Mouse (Mus musculus): ENCODE results near the gene Slc6a5. TPM values are rescaled to one million over a fixed set of nuclear protein-coding genes. Genes with fewer than 3 reads are reported as not detected.

Slc6a5 gene
- not detected in 2 replicates for polyA plus RNA-seq (2012; ENCODE audit: insufficient read depth, insufficient read length, missing spikeins)

DNA sequence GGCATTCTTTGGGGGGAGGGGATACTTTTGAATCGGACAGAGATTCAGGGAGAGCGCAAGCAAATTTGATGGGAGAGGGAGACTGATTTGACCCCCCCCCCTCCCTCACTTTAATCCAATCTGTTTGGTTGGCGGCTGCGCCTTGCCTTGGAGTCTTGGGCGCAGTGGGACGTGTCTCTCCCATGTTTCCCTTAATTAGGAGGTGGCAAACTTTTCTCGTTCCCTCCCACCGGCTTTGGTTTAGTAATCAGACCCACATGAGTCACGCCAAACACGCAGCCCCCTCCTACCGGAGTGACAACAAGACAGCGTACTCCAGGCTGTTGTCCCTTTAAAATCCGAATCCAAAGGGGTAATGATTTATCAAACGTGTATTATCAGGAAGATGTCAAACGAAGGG is at the start of gene Slc6a5:
TSS of gene Slc6a5 (plus strand) at position 297 of the 400 bp plus-strand sequence.
- H3K4me3 ChIP-seq (ENCODE audit: insufficient read depth, low read depth, low read length), result no peak within 1 kb of the TSS
- no peaks in the 10 kb centered on the region for H3K4me1 ChIP-seq (ENCODE audit: control insufficient read depth, insufficient read depth, insufficient read length, low read length)

DNA sequence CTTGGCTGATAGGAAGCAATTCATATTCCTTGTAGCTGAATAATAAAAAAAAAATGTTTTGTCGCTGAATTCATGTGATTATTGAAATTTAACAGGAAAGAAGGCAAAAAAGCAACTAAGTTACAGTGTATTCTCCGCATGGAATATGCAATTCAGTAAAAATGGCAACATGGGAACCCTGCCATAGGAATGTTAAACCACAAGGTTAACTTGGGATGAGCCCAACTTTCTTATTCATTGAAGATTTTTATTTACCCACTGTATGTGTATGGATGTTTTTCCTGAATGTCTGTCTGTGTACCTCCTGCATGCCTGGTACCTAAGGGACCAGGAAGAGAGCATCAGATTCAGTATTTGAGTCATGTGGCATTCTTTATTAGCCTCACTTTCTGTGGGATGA is 48.8 kb upstream of the Slc6a5 start:
- Histone ChIP-seq H3K27ac (replicated peaks; ENCODE audit: low read depth, low read length) (no peak overlapping the region), H3K4me3 (ENCODE audit: insufficient read depth, low read depth, low read length) (no peak overlapping the region), H3K4me1 (ENCODE audit: control insufficient read depth, insufficient read depth, insufficient read length, low read length) (no peaks in the 10 kb centered on the region)

More for the DNA sequence above, at the start of gene Slc6a5:
- no peak within 1 kb of the TSS for H3K27ac ChIP-seq (replicated peaks; ENCODE audit: low read depth, low read length)

DNA sequence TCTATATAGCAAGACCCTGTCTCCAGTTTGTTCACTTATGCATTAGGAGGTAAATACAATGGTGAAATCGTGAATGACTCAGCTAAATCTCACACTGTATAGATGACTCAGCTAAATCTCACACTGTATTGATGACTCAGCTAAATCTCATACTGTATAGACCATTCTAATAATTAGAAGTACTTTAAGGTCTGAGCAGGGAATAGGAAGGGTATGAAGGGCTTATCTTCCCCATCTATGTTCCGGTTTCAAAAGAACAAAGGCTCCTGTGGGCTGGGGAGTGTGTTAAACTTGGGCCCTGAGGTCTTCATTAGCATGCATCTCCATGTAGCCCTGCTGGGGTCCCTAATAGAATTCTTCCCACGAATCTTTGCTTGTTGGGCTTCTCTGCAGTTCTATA is 46.2 kb upstream of the Slc6a5 start:
- Histone ChIP-seq H3K4me3 (ENCODE audit: insufficient read depth, low read depth, low read length) (no peak overlapping the region), H3K4me1 (ENCODE audit: control insufficient read depth, insufficient read depth, insufficient read length, low read length) (no peaks in the 10 kb centered on the region), H3K27ac (replicated peaks; ENCODE audit: low read depth, low read length) (no peak overlapping the region)

- no peak overlapping the region for H3K4me3 ChIP-seq (ENCODE audit: insufficient read depth, low read depth, low read length)
- H3K4me1 ChIP-seq (ENCODE audit: control insufficient read depth, insufficient read depth, insufficient read length, low read length), result no peaks in the 10 kb centered on the region
- H3K27ac ChIP-seq (replicated peaks; ENCODE audit: low read depth, low read length), result no peak overlapping the region
Measured at GRCm38 (mm10) chr7:49869656-49870055, 40.3 kb upstream of the Slc6a5 start.

- Histone ChIP-seq H3K27ac (replicated peaks; ENCODE audit: low read depth, low read length) (no peak overlapping the region), H3K4me1 (ENCODE audit: control insufficient read depth, insufficient read depth, insufficient read length, low read length) (no peaks in the 10 kb centered on the region), H3K4me3 (ENCODE audit: insufficient read depth, low read depth, low read length) (no peak overlapping the region)
Measured at GRCm38 (mm10) chr7:49870276-49870675, 39.7 kb upstream of the Slc6a5 start.

DNA sequence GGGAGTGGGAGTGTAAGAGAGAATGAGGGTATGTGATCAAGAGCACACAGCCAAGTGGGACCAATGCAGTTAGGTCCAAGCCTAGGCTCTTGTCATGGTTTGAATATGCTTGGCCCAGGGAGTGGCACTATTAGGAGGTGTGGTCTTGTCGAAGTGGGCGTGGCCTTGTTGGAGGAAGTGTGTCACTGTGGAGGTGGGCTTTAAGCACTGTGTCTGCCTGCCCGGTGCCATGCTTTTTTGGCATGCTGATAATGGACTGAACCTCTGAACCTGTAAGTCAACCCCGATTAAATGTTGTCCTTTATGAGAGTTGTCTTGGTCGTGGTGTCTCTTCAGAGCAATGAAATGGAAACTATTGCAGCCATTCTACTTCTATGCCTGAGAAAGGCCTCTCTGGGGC is 32.6 kb upstream of the Slc6a5 start:
- no peaks in the 10 kb centered on the region for H3K4me1 ChIP-seq (ENCODE audit: control insufficient read depth, insufficient read depth, insufficient read length, low read length)
- no peak overlapping the region for H3K4me3 ChIP-seq (ENCODE audit: insufficient read depth, low read depth, low read length)

DNA sequence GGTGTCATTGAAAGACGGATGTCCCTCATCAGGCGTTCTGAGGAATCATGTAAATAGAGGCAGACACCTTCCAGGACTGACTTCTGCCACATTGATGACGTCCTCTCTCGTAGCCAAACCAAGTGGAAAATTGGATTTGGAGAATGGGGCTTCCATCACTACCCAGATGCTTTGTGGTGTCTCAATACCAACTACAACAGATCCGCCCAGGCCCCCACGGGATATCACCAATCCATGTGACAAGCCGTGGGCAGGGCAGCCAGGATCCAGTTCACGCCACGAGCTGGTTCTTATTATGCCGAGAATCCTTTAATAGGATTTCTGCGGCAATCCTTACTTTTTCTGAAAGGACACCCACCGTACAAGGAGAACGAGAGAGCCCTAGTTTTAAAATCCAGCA is 30.9 kb upstream of the Slc6a5 start:
- Histone ChIP-seq H3K27ac (replicated peaks; ENCODE audit: low read depth, low read length) (no peak overlapping the region), H3K4me1 (ENCODE audit: control insufficient read depth, insufficient read depth, insufficient read length, low read length) (no peaks in the 10 kb centered on the region), H3K4me3 (ENCODE audit: insufficient read depth, low read depth, low read length) (no peak overlapping the region)

More for the DNA sequence above, 32.6 kb upstream of the Slc6a5 start:
- no peak overlapping the region for H3K27ac ChIP-seq (replicated peaks; ENCODE audit: low read depth, low read length)

- no peaks in the 10 kb centered on the region for H3K4me1 ChIP-seq (ENCODE audit: control insufficient read depth, insufficient read depth, insufficient read length, low read length)
- H3K4me3 ChIP-seq (ENCODE audit: insufficient read depth, low read depth, low read length), result no peak overlapping the region
- H3K27ac ChIP-seq (replicated peaks; ENCODE audit: low read depth, low read length), result no peak overlapping the region
Measured at GRCm38 (mm10) chr7:49879998-49880707, 29.8 kb upstream of the Slc6a5 start.

DNA sequence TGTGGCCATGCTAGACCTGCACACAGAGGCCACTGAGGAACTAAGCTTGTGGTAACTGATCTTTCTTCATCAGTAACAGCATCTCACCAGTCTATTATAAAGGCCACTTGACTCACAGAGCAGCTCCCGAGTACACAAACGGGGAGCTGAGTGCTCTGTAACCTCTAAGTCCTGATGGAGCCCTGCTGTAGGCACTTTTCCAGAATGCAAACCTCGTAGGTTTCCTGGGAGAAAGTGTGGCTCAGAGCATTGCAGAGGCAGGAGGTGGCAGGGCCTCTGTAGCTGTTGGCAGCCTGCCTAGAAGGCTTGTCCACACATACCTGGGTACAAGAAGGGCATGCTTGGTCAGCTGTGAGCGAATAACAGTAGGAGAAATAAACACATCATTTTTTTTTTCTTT is 27.7 kb upstream of the Slc6a5 start:
- Histone ChIP-seq H3K4me1 (ENCODE audit: control insufficient read depth, insufficient read depth, insufficient read length, low read length) (no peaks in the 10 kb centered on the region), H3K27ac (replicated peaks; ENCODE audit: low read depth, low read length) (no peak overlapping the region), H3K4me3 (ENCODE audit: insufficient read depth, low read depth, low read length) (no peak overlapping the region)

DNA sequence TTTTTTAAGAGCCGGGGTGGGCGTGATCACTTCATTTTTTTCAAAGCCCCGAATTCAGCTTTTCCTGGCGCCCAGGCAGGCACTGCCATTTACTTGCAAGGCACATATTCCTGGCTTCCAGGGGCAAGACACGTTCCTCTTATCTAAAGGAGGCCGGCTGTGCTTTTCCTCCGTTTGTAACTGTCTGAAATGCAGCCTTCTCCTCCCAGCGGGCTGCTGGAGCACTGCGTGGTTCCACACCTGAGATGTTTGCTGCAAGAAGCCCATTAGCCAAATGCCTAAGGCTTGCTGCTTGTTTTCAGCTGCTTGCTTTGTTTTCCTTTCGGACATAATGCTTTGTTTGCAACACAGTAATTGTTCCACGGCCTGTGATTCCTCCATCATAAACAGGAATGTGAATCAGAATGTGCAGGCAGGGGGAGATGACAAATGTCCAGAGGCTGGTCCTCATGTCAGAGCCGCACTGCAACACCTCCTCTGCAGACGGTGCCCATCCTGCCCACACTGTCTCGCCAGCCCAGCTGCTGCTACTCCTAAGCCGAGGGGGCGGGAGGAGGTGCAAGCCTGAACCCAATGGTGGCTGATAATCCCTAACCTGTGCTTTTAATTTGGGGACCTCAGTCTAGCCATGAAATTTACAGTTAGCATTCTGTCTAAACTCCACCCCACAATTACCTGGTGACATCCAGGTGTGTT is 27.1 kb upstream of the Slc6a5 start:
- Histone ChIP-seq H3K4me3 (ENCODE audit: insufficient read depth, low read depth, low read length) (no peak overlapping the region), H3K27ac (replicated peaks; ENCODE audit: low read depth, low read length) (no peak overlapping the region), H3K4me1 (ENCODE audit: control insufficient read depth, insufficient read depth, insufficient read length, low read length) (no peaks in the 10 kb centered on the region)

DNA sequence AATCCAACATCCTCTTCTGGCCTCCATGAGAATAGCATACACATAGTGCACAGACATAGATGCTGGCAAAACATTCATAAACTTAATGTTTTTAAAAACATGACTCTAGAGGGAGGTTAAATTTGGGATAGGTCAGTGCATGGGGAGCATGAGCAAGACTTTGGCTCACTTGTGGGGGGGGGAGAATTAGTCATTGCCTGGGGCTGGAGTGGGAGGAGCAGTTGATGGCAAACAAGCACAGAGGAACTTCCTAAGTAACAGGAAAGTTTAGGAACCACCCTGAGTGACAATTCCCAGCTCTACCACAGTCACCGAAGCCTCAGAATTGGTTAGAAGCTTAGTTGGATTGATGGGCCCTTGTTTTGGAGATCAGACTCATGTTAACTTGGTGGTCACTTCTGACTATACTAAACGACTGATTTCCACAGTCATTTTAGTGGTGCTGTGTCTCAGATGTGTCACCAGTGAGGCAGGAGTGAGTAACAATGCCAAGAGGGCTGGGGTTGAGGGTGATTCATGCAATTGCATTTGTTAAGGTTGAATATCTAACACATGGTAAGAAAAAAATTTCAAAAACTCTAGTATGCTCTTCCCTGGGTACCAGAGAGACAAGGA is 22.1 kb upstream of the Slc6a5 start:
- Histone ChIP-seq H3K4me1 (ENCODE audit: control insufficient read depth, insufficient read depth, insufficient read length, low read length) (no peaks in the 10 kb centered on the region), H3K4me3 (ENCODE audit: insufficient read depth, low read depth, low read length) (no peak overlapping the region), H3K27ac (replicated peaks; ENCODE audit: low read depth, low read length) (no peak overlapping the region)

DNA sequence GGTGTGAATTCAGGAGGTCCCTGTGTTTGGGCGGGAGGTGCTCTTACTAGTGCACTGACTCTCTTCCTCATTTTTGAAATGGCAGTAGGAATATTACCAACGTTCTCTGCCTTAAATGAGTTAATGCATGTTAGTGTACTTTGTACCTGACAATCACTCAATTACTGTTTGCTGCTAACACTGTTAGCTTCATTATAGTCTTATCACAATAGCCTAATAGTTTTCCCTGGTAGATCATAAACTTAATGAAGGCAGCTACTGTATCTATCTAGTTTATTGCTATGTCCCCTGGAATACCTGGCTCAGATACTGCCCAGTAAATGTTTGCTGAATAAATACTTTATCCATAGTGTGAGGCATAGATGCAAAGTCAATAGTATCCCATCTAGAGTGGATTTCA is 15.2 kb upstream of the Slc6a5 start:
- no peaks in the 10 kb centered on the region for H3K4me1 ChIP-seq (ENCODE audit: control insufficient read depth, insufficient read depth, insufficient read length, low read length)
- H3K27ac ChIP-seq (replicated peaks; ENCODE audit: low read depth, low read length), result no peak overlapping the region

GRCm38 (mm10) chr7:49895296-49895695 is 14.7 kb upstream of the Slc6a5 start:
- Histone ChIP-seq H3K4me3 (ENCODE audit: insufficient read depth, low read depth, low read length) (no peak overlapping the region), H3K4me1 (ENCODE audit: control insufficient read depth, insufficient read depth, insufficient read length, low read length) (no peaks in the 10 kb centered on the region), H3K27ac (replicated peaks; ENCODE audit: low read depth, low read length) (no peak overlapping the region)

More for the DNA sequence above, 15.2 kb upstream of the Slc6a5 start:
- no peak overlapping the region for H3K4me3 ChIP-seq (ENCODE audit: insufficient read depth, low read depth, low read length)

- no peak overlapping the region for H3K27ac ChIP-seq (replicated peaks; ENCODE audit: low read depth, low read length)
- H3K4me1 ChIP-seq (ENCODE audit: control insufficient read depth, insufficient read depth, insufficient read length, low read length), result no peaks in the 10 kb centered on the region
- H3K4me3 ChIP-seq (ENCODE audit: insufficient read depth, low read depth, low read length), result no peak overlapping the region
Measured at GRCm38 (mm10) chr7:49902003-49902552, 7.9 kb upstream of the Slc6a5 start.

Data from brown adipose tissue, adult 24 weeks (tissue).